Mouse (Mus musculus) kidney, adult 11 months (tissue): Measurements from ENCODE around the gene Celsr2.

ENCODE experiments used
- DNase-seq: peaks from one replicate; pipeline ENCODE4 v3.0.0; 2022

Celsr2 gene

DNA sequence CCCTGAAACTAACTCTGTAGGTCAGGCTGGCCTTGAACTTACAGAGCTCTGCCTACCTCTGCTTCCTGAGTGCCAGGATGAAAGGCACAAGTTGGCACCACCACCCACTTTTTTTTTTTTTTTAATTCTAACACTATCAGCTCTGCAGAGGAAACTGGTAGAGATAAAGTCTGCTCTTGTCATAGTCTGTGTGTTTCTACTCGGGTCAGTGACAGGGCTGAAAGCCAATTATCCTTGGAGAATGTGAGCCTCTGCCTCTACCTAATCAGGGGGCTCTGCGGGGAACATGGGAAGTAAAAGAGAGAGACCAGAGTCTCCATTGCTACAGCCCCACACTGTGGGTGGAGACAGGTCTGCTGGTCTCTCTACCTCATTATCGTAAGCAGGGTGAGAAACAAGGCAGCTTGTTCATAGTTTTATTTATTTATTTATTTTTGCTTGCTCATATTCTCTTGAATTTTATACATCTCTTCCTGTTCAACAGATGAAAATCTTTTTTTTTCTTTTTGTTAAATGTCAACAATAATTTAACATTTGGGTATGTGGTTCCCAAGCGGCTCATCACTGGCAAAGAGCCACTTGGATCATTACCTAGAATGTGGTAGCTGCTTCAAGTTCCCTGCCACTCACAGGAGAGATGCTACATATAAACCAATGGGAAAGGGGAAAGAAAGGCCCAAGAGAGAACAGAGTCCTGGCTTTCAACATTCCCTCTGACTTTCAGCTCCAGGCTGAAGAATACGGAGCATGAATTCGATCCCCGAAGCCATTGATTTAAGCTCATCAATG lies 36.3 kb downstream of the Celsr2 start:
- DNase-seq, result no peak

DNA sequence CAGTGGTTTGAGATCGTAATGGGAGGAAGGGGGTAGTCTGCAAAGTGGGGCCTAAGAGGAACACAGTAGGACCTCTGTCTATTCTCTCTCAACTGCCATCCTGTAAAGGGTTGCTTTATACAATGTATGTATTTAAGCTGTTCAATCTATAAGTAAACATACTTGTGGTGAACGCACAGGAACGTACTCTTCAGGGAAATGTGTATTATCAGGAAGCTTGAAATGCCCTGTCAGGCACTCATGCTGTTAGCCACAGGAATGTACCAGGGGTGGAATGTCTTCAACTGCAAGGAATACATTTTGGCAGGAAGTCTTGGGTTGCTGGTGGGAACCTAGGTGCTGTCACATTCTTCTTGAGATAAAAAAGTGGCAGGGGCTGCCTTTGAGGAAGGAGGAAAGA lies 42.7 kb downstream of the Celsr2 start:
- no peak for DNase-seq

DNA sequence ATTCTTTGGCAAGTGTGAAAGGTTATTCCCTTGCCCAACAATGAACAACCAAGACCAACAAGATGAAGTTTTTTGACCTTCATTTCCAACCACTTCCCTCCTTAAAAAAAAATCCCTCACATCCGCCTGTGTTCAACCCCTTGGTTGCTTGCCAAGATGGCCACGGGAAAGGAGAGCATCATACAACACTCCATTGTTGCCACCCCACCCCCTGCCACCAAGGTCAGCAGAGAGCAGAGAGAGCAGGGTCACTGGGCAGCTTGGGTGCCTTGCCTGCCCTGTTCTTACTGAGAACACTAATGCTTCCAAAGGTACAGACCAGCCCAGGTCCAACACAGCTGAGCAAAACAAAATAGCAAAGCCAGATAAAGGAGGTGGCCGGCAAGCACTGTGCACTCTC lies 43.1 kb downstream of the Celsr2 start:
- DNase-seq, result no peak

DNA sequence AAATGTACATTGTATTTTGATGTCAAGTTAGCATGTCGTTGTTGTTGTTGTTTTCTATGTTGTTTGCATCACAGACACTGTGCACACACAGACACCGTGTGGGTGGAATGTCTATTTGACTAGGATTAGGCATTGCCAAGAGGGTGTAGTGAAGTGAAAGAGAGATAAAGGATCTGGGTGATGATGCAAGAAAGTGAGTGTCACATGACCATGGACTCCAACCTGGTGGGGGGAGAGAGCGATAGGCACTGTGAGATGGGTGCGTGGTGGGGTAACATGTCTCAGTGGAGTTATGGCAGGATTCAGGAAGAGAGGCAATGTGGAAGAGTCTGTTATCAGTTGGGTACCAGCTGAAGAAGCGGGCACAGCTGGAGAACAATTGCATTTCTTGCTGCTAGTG lies 46.6 kb downstream of the Celsr2 start:
- DNase-seq, result no peak

DNA sequence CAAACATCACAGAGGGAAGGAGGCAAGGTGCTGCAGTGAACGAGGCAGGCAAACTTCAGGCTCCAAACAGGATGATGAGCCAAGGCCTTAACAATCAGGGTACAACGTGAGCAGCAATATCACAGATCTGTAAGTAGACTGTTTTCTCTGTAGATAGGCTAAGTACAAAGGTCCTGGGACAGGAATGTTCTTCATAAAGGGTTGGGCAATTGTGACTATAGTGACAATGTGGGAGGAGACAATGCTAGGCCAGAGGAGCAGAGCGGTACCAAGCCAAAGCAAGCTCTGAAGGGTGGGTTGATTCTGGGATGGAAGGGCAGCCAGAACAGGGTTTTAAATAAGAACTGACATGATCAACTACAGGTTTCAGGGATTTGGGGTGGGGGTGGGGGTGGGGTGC lies 47.5 kb downstream of the Celsr2 start:
- no peak for DNase-seq

DNA sequence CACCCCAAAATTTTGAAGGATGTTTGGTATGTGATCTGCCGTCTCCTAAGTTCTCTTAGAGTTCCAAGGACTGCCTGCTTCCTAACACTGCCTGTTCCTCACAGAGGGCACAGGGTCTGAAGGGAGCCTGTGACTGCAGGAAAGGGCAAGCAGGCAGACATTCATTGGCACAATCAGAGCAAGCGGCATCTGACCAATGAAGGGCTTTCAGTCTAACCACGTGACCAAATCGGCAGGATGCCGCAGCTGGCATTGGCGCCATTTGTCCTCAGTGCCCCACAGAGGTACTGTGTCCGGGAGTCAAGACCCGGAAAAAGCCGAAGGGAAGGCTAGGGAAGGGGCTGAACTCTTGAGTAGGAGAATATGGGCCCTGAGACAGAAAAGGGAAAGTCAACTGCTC lies 48.2 kb downstream of the Celsr2 start:
- no peak for DNase-seq

DNA sequence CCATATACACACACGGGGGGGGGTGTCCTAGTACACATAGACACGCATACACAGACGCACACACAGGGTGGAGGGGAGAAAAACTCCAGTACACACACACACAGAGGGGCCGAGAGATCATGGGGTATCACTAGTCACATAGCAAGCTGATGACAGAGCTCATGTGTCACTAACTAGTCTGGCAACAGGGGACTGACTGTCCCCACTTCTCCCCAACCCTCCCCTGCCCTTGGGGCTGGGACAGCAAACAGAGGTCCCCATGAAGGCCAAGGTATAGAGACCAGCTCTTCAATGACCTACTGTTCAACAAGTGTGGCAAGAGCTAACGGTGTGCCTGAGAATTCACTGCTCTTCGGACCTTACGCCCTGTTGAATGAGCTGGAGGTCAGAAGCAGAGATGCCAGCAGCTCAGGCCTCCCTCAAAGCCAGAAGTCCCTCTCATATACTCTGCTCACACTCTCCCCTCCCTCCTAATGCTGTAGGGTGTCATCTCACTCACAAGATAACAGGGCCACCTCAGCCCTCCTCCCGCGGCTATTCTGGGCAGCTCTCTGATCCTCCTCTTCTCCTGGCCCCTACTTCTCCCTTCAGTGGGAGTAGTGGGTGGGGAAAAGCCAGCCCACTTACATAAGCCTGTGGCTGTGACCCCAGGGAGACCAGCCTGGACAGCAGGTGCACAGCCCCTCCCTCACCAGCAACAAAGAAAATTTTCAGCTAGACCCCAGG lies 50.9 kb downstream of the Celsr2 start, which contains the start of gene Mybphl:
TSS of gene Mybphl (plus strand) at position 642 of the 726 bp plus-strand sequence.
- DNase-seq, result no peak

DNA sequence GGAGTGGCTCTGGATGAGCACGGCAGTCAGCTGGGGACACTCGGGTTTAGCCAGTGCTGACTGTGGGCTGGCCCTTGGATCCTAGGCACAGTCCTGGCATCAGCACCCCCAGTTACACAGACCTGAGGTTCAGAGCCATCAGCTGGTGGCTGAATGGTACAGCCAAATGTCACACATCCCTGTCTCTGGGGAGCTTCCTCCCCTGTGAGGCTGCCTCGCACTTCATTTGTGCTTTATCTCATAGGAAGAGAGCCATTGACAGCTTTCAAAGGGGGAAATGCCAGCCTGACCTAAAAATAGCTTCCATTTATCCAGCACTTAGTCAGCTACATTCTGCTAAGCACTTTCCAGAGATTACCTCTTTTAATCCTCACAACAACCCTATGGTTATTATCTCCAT lies 51.7 kb downstream of the Celsr2 start:
- no peak for DNase-seq

DNA sequence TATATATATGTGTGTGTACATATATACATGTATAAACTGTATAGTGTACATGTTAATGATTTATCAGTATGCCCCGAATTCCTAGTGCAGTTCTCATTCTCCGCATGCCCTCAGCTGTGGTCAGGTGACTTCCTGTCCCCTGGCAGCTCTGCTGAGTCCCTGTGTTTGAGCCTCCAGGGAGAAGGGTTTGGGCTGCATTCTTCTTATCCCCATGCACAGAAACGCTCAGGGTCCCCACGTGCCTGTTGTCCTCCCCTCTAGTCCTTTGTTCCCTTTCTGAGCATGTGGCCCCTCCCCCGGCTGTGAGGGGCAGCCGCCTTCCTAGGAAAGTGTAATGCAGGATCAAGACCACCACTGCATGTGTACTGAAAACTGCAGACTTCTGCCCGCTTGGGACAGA lies 54.5 kb downstream of the Celsr2 start:
- no peak for DNase-seq

DNA sequence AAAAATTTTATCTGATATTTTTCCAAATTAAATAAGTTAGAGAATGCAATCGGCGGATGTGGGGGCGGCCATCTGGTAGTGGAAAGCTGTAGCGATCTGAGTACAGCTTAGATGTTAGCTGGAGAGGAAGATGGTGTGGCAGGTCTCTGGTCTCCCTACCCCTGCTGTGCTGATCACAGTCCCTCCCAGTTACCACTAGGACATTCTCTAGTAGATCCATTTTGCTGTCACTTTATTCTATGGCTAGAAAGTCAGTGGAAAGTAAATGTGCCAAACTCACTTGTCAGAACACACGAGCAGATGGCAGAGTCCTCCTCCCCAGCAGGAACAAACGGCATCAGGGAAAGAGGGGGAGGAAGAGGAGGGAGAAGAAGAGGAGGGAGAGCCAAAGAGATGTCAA lies 56.9 kb downstream of the Celsr2 start:
- no peak for DNase-seq

DNA sequence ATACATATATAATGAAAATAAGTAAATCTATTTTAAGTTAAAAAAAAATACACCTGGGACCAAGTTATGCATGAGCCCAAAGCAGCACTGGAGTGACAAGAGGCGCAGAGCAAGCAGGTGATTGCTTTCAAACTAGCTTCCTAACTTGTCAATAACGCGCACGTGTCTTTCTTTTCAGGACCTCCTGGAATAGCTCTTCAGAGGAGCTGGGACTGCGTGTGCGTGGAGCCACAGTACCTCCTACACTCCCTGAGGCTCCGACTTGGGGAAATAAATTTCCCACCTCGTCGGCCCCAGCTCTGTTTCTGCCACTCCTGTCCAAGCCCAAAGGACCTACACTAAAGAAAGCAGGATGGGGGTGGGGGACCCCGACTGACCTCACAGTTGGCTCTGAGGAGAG lies 58.3 kb downstream of the Celsr2 start:
- DNase-seq, result no peak

DNA sequence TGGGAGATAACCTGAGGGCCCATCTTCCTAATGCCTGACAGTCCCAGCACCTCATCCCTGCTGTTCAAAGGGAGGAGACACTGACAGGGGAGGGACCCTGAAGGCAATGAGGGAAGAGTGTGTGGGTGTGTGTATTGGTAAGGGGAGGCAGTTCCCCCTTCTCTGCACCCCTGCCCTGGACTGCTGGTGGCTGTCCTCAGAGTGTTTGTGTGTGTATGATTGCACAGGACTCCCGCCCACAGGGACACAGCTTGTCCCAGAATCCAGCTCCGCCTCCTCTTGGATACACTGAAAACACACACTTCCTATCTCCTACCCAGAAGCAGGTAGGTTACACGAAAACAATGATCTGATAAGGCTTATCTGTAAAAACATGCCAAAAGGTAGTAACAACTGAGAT lies 60.1 kb downstream of the Celsr2 start:
- no peak for DNase-seq

DNA sequence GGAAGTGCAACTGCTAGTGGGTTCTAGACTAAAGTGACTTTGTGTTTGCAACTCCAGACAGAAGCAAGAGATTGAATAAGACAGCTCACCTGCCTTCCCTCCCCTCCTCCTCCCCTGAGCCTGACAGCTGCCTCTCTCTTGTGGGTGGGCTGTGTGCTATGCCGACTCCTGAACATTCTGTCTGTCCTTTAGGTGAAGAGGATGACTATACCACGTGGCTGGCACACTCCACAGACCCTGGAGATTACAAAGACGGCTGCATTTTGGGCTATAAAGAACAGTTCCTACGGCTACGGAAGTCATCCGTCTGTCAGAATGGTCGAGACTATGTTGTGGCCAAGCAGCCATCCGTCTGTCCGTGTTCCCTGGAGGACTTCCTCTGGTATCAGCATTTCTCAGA lies 67.0 kb downstream of the Celsr2 start:
- DNase-seq, result no peak

DNA sequence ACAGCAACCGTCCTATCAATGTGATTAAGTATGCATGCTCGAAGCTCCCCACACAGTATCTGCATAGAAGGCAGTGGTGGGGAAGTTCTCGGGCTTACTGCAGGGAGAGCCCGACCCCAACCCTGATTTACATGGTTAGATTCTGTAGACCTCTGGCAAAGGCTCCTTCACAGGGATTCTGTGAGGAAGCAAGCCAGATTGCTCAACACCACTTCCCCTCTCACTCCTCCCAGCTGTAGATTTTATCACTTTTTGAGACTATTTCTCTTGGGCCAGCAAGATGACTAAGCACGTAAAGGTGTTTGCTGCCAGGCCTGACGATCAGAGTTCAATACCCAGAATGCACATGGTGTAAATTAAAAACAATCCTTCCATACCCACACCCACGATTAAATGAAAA lies 69.5 kb downstream of the Celsr2 start:
- no peak for DNase-seq

DNA sequence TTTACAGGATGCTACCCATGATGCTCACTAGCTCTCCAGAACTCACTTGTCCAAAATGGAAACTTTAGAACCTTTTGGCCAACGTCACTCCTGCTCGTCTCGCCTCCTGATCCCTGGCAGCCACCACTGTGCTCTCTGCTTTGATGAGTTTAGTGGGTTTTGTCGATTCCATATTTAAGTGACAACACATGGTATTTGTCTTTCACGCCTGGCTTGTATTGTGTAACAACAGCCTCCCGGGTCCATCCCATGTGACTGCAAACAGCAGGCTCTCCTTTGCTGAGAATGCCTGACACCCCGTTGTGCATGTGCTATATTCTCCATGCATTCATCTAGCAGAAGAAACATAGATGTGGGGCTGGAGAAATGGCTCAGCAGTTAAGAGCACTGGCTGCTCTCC lies 73.2 kb downstream of the Celsr2 start:
- no peak for DNase-seq

DNA sequence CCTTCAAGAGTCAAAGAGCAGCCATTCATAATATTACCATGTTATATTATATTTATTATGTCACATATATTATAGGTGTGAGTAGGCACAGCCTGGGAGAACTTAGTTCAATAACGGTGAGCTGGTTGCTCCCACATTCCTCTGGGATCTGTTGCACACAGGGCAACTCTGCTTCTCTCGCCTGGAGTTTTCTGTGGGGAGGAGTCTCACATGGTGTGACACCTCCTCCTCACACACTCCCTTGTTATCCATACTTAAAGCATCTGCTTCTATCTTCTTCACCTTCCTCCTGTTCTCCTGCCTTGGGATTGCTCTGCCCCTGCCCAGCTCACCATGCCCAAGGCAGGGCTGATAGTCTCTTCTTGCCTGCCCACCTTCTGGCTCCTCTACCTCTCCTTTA lies 74.3 kb downstream of the Celsr2 start:
- no peak for DNase-seq
